8 mouse cellular contexts compared by ENCODE assay signal in genomic region chr5:124249614-124250591, GRCm38 (mm10). TPM values are rescaled to one million over a fixed set of nuclear protein-coding genes. Genes with fewer than 3 reads are reported as not detected.
DNase-seq lines count a peak whose midpoint lies in the region; ATAC-seq and TF ChIP-seq lines count a peak whose summit lies in the region.

Gene Pitpnm2 (minus strand): TSS chr5:124249760.

- peak; percentile 69 for ATAC-seq in Patski
- ATAC-seq in common myeloid progenitor, adult 5-6 weeks (replicated peaks; ENCODE audit: low read depth, poor library complexity, severe bottlenecking) = peak; percentile 33
- ATAC-seq in granulocyte monocyte progenitor cell, adult 5-6 weeks (replicated peaks; ENCODE audit: poor library complexity, severe bottlenecking) = peak; percentile 60
- peak; percentile 76 for ATAC-seq in intestine, postnatal 0 days
- peak; percentile 55 for ATAC-seq in liver, embryonic 16.5 days (ENCODE audit: low read depth)
- ATAC-seq in neural tube, embryonic 13.5 days (ENCODE audit: low read depth) = peak; percentile 84

- peak within 1 kb of the TSS; percentile 74 for H3K9ac ChIP-seq in intestine, postnatal 0 days (ENCODE audit: low read depth, low read length)
- H3K9ac ChIP-seq in liver, embryonic 16.5 days (ENCODE audit: low read depth, low read length) = peak within 1 kb of the TSS; percentile 74
- H3K9ac ChIP-seq in neural tube, embryonic 13.5 days = peak within 1 kb of the TSS; percentile 92

- no peaks in the 10 kb centered on the region for H3K4me1 ChIP-seq in intestine, postnatal 0 days (replicated peaks; ENCODE audit: control insufficient read depth, insufficient read depth, low read length)
- H3K4me1 ChIP-seq in liver, embryonic 16.5 days (ENCODE audit: control insufficient read depth, low read depth, low read length) = peaks cover 19% of the 10 kb centered on the region
- H3K4me1 ChIP-seq in neural tube, embryonic 13.5 days (replicated peaks) = peaks cover 30% of the 10 kb centered on the region

- peak; percentile 74 for DNase-seq in CD4-positive helper T cell, adult 2 months (ENCODE audit: low read depth, low spot score)
- no peak for DNase-seq in Patski (ENCODE audit: low read depth, low spot score)
- DNase-seq in yolk sac, embryonic 10.5 days (ENCODE audit: low spot score) = no peak

- no peak for TF ChIP-seq CTCF in Patski (IDR thresholded peaks at IDR 0.05)
- TF ChIP-seq CTCF in intestine, postnatal 0 days (IDR thresholded peaks at IDR 0.05; ENCODE audit: low read depth) = peak; percentile 21; the same call in 1 of the 2 replicates

- H3K4me2 ChIP-seq in intestine, postnatal 0 days (replicated peaks; ENCODE audit: low read depth) = peak within 1 kb of the TSS; percentile 95
- H3K4me2 ChIP-seq in liver, embryonic 16.5 days (ENCODE audit: low read depth, low read length) = peak within 1 kb of the TSS; percentile 85
- H3K4me2 ChIP-seq in neural tube, embryonic 13.5 days = peak within 1 kb of the TSS; percentile 84

- no peaks in the 10 kb centered on the region for H3K9me3 ChIP-seq in intestine, postnatal 0 days (ENCODE audit: control insufficient read depth)
- H3K9me3 ChIP-seq in liver, embryonic 16.5 days (replicated peaks; ENCODE audit: control insufficient read depth, low read length) = no peaks in the 10 kb centered on the region
- no peaks in the 10 kb centered on the region for H3K9me3 ChIP-seq in neural tube, embryonic 13.5 days

- H3K27ac ChIP-seq in intestine, postnatal 0 days (ENCODE audit: low read depth, low read length) = peak within 1 kb of the TSS; percentile 79
- H3K27ac ChIP-seq in liver, embryonic 16.5 days (ENCODE audit: low read length) = peak within 1 kb of the TSS; percentile 79
- H3K27ac ChIP-seq in neural tube, embryonic 13.5 days (replicated peaks) = peak within 1 kb of the TSS; percentile 88

- in situ Hi-C loops in Patski (cut with MboI; ENCODE audit: low pct_unique_long_range_greater_than_20kb) = no loop called here

- no peaks in the 10 kb centered on the region for H3K27me3 ChIP-seq in Patski
- H3K27me3 ChIP-seq in intestine, postnatal 0 days (replicated peaks; ENCODE audit: control insufficient read depth, insufficient read depth, low read length) = no peaks in the 10 kb centered on the region
- H3K27me3 ChIP-seq in liver, embryonic 16.5 days (ENCODE audit: control insufficient read depth, insufficient read depth, low read depth, low read length) = no peaks in the 10 kb centered on the region
- no peaks in the 10 kb centered on the region for H3K27me3 ChIP-seq in neural tube, embryonic 13.5 days

- POLR2A ChIA-PET in Patski (lab: Charles Lee) = interaction anchor here (1.2 to 3.7 kb wide), 3 partner anchors 10 to 85 kb away, joined by 3 to 13 read pairs (median 6); no protein-coding TSS in a partner anchor

- CTCF ChIA-PET in Patski (lab: Charles Lee) = interaction anchor here (0.9 to 7.6 kb wide), 4 partner anchors 9 to 88 kb away, joined by 3 to 30 read pairs (median 6); no protein-coding TSS in a partner anchor

- 1% methylated on average over 41 of the region's 90 CpGs for WGBS in intestine, postnatal 0 days
- WGBS in liver, embryonic 16.5 days (ENCODE audit: insufficient replicate concordance) = 2% methylated on average over 60 of the region's 90 CpGs
- 1% methylated on average over 82 of the region's 90 CpGs for WGBS in neural tube, embryonic 13.5 days

- H3K4me3 ChIP-seq in intestine, postnatal 0 days (ENCODE audit: low read depth, low read length) = peak within 1 kb of the TSS; percentile 65
- peak within 1 kb of the TSS; percentile 73 for H3K4me3 ChIP-seq in liver, embryonic 16.5 days (ENCODE audit: low read depth, low read length)
- H3K4me3 ChIP-seq in neural tube, embryonic 13.5 days = peak within 1 kb of the TSS; percentile 71

- peaks cover 10% of the 10 kb centered on the region for H3K36me3 ChIP-seq in intestine, postnatal 0 days (ENCODE audit: control insufficient read depth, insufficient read depth)
- H3K36me3 ChIP-seq in liver, embryonic 16.5 days (ENCODE audit: control insufficient read depth, insufficient read depth) = peaks cover 4% of the 10 kb centered on the region
- H3K36me3 ChIP-seq in neural tube, embryonic 13.5 days = peaks cover 20% of the 10 kb centered on the region

RNA-seq across cellular contexts. Expression of gene Pitpnm2, which starts in this region (rescaled TPM):
- polyA plus RNA-seq in Patski (2021) = 33.3 TPM
- total RNA-seq in common myeloid progenitor, adult 5-6 weeks (2017) = 12.6 and 17.5 TPM in 2 replicates
- total RNA-seq in granulocyte monocyte progenitor cell, adult 5-6 weeks (2014; fragmentation: Nextera tagmentation) = 8.8 and 10.4 TPM in 2 replicates
- total RNA-seq in granulocyte monocyte progenitor cell, adult 5-6 weeks (2017) = 3.1 and 4.1 TPM in 2 replicates
- polyA plus RNA-seq in intestine, postnatal 0 days (2015; fragmentation: Nextera tagmentation; extraction: Ambion mirVana) = 1.5 and 1.9 TPM in 2 replicates
- 1.6 and 1.9 TPM in 2 replicates for polyA plus RNA-seq in liver, embryonic 16.5 days (2015; fragmentation: Nextera tagmentation; extraction: Ambion mirVana)
- 7.9 and 8.4 TPM in 2 replicates for polyA plus RNA-seq in neural tube, embryonic 13.5 days (2015; fragmentation: Nextera tagmentation; extraction: Ambion mirVana)

Comparison
In these comparisons a context has a peak if more than half of its experiments do, and no peak if none do; other contexts are left out.
1. ATAC-seq: peak in every context shown above with its lines; median percentile 84 in neural tube, embryonic 13.5 days; 76 in intestine, postnatal 0 days; 69 in Patski; 60 in granulocyte monocyte progenitor cell, adult 5-6 weeks; 55 in liver, embryonic 16.5 days; 33 in common myeloid progenitor, adult 5-6 weeks.